Mouse (Mus musculus): ENCODE measurements around the gene Asns.

Gene Asns

GRCm38 (mm10) chr6:7692884-7693585, at the start of gene Asns:
TSS of gene Asns (minus strand) at chr6:7693254.
- peak; percentile 89 to 91 for DNase-seq

GRCm38 (mm10) chr6:7741721-7742120, 48.7 kb upstream of the Asns start:
- DNase-seq: no peak

- DNase-seq: no peak
Observed at GRCm38 (mm10) chr6:7737842-7738241, 44.8 kb upstream of the Asns start.

GRCm38 (mm10) chr6:7732754-7733708, 40.0 kb upstream of the Asns start:
- DNase-seq: peak; percentile 79 to 86

GRCm38 (mm10) chr6:7732097-7732496, 39.0 kb upstream of the Asns start:
- DNase-seq: no peak

- DNase-seq: no peak
Observed at GRCm38 (mm10) chr6:7729128-7729527, 36.1 kb upstream of the Asns start.

- no peak for DNase-seq
Observed at GRCm38 (mm10) chr6:7728241-7728640, 35.2 kb upstream of the Asns start.

- no peak for DNase-seq
Observed at GRCm38 (mm10) chr6:7716236-7716635, 23.2 kb upstream of the Asns start.

- no peak for DNase-seq
Observed at GRCm38 (mm10) chr6:7714230-7714629, 21.2 kb upstream of the Asns start.

- DNase-seq: no peak
Observed at GRCm38 (mm10) chr6:7711837-7712330, 18.8 kb upstream of the Asns start.

GRCm38 (mm10) chr6:7708246-7708645, 15.2 kb upstream of the Asns start:
- no peak for DNase-seq

GRCm38 (mm10) chr6:7706796-7707195, 13.7 kb upstream of the Asns start:
- no peak for DNase-seq

GRCm38 (mm10) chr6:7697999-7698699, 5.1 kb upstream of the Asns start:
- no peak for DNase-seq

GRCm38 (mm10) chr6:7697077-7697643, 4.1 kb upstream of the Asns start:
- no peak for DNase-seq

- no peak for DNase-seq
Observed at GRCm38 (mm10) chr6:7696641-7697040, 3.6 kb upstream of the Asns start.

- DNase-seq: no peak
Observed at GRCm38 (mm10) chr6:7695901-7696300, 2.8 kb upstream of the Asns start.

GRCm38 (mm10) chr6:7693666-7694065, 612 bp upstream of the Asns start:
- peak in 1 of 2 experiments; percentile 9 for DNase-seq

- peak in 1 of 2 experiments; percentile 21 for DNase-seq
Observed at GRCm38 (mm10) chr6:7692451-7692850, 603 bp downstream of the Asns start.

GRCm38 (mm10) chr6:7692037-7692436, 1.0 kb downstream of the Asns start:
- DNase-seq: no peak

- no peak for DNase-seq
Observed at GRCm38 (mm10) chr6:7690456-7690855, 2.6 kb downstream of the Asns start.

GRCm38 (mm10) chr6:7689180-7689579, 3.9 kb downstream of the Asns start:
- no peak for DNase-seq

- DNase-seq: no peak
Observed at GRCm38 (mm10) chr6:7686047-7686446, 7.0 kb downstream of the Asns start.

All from cerebellum, postnatal 36 days (tissue).